Mouse (Mus musculus): Measurements from ENCODE around the gene Zfp423. TPM values are rescaled to one million over a fixed set of nuclear protein-coding genes. Genes with fewer than 3 reads are reported as not detected.

Zfp423 gene
- total RNA-seq, 2 experiments from 2014 or later, result 11.5 to 19.6 TPM

DNA sequence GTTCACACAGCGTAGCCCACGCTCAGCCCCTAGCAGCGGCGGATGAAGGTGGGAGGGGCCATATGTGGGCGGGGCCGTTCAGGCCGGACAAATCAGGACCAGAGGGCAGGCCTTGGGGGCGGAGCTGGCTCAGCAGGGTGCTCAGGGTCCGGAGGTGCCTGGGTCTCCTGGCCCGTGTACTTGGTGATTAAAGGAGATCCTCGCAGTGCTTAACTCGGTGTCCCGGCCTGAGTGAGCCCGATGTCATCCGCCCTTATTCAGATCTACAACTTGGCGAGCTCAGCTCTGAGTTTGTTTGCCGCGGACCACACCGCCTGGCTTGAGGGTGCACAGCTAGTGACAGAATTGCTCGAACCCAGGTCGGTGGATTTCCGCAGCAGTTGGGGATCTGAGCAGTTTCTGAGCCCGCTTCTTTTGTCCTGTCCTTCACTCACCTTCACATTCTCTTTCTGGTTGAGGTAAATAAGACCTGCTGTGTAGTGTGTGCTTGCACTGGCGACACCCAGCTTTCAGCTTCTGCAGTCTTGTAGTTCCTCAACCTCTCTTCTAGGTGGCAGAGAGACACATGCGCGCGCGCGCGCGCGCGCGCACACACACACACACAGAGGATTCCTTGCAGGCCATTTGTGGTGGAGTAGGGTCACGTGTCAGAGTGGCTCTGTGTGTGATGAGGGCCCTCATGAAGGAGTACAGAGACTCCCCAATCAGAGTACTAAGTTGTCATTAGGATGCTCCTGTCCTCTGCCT is 302.7 kb downstream of the Zfp423 start:
- intact Hi-C loops (cut with DNase I), result no loop called here
- DNase-seq, result peak; percentile 68 to 78

GRCm38 (mm10) chr8:87655946-87656345 is 303.4 kb downstream of the Zfp423 start:
- intact Hi-C loops (cut with DNase I), result no loop called here

DNA sequence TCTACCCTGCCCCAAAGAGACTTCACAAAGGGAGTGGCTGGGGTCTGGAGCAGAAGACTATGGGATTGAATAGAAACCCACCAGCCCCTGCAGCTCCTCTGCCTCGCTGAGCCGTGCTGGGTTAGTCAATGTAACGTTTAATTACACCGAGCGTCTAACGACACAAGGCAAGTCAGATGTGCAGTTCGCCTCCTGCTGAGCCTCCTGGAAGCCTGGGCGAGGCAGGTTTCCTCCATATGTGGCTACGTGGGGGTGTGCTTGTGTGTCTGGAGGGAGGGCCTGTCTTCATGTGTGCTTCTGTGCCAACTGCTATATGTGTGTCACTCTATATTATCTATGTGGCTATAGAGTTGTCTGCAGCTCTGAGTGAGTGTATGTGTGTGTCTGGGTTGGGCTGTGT is 311.6 kb downstream of the Zfp423 start:
- intact Hi-C loops (cut with DNase I), result no loop called here
- no peak for DNase-seq

More at GRCm38 (mm10) chr8:87655946-87656345, 303.4 kb downstream of the Zfp423 start:
- peak in 1 of 2 experiments; percentile 24 for DNase-seq

DNA sequence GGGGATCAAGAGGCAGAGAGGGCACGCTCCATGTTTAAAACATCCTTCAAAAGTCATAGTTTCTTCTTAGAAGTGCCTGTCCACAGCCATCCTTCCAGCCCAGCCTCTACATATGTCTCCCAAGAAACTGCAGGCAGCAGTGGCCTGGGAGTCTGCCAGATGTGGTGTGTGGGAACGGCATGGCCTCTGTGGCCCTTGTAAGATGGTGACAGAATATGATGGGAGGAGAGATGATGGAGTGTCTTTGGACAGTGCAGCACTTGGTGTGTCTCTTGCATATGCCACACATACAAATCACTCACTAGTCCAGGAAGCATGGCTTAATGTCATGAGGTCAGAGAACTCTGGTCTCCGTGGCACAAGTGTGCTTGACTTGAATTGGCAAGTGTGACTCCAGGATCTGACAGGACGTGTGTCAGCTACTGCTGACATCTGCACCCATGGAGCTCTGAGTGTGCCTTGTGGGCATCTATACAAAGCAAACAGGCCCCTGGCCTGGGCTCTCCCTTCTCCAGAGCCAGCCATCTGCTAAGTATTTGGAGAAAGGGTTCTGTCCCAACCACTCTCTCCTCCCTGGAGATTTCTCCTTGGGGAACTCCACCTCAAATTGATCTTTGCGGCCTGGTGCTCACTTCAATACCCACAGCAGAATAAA is 313.4 kb downstream of the Zfp423 start:
- DNase-seq, result no peak
- intact Hi-C loops (cut with DNase I), result no loop called here

- DNase-seq, result no peak
- intact Hi-C loops (cut with DNase I), result no loop called here
Observed at GRCm38 (mm10) chr8:87645371-87645770, 314.0 kb downstream of the Zfp423 start.

DNA sequence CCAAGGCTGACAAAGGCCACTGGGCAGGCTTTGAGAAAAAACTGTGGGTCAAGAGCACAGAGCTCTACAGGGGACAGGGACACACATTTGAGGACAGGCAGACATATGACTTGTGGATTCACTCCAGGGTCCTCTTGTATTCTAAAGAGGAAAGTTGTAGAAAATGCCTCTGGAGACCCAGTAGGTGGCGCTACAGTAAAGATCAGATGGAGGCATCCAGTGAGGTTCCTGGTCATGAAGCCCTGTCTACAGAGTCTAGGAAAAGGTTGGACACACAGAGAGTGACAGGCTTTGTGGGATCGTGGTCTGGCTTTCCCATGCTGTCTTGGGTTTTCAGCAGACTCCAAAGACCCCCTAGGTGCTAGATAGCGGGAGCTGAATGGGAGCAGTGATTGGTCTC is 318.5 kb downstream of the Zfp423 start:
- intact Hi-C loops (cut with DNase I), result loop anchor here (5.0 kb wide), 1 partner anchor 371 kb away; no protein-coding TSS in a partner anchor

DNA sequence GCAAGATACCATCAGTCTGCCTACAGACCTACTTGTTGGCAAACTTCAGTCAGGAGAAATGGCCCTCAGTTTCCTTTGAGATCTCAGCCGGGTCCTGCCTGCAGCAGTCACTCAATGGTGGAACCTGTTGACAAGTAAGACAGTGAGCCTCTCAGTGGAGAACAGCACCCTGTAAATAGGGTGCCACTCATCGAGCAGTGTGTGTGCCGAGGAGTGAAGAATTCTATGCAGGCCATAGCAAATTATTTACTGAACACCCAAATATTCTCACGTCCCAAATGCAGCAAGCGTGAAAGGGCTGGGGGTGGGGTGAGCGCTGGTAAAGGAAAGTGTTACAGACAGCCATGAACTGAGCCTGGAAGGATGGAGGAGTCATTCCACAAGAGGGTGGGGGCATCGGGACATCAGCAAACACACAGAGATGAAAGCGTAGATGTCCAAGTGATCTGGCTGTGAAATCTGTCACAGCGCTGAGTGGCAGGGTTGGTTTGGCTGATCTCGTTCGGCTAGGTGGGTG is 323.1 kb downstream of the Zfp423 start:
- no peak for DNase-seq
- intact Hi-C loops (cut with DNase I), result no loop called here

More for the DNA sequence above, 318.5 kb downstream of the Zfp423 start:
- no peak for DNase-seq

- intact Hi-C loops (cut with DNase I), result no loop called here
Observed at GRCm38 (mm10) chr8:87631776-87632175, 327.6 kb downstream of the Zfp423 start.

GRCm38 (mm10) chr8:87629656-87630055 is 329.7 kb downstream of the Zfp423 start:
- intact Hi-C loops (cut with DNase I), result no loop called here
- DNase-seq, result no peak

More at GRCm38 (mm10) chr8:87631776-87632175, 327.6 kb downstream of the Zfp423 start:
- DNase-seq, result no peak

- intact Hi-C loops (cut with DNase I), result no loop called here
- DNase-seq, result no peak
Observed at GRCm38 (mm10) chr8:87621181-87621580, 338.2 kb downstream of the Zfp423 start.

DNA sequence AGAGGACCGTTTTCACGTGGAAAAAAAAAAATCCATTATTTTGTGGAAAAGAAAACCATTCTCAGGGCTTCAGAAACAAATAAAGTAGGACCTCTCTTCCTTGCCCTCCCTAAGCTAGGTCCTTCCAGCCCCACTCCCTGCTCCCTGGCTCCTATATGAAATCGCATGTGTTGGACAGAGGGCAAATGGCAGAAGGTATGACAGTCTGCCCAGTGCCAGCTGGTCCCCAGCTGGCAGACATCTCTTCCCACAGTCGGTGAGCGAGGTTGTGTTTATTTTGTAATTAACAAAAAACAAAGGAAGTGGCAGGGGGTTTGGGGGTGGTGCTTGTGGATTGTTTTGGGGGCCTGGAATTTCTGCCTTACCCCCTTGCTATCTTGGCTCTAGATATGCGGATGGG is 339.2 kb downstream of the Zfp423 start:
- intact Hi-C loops (cut with DNase I), result no loop called here
- no peak for DNase-seq

DNA sequence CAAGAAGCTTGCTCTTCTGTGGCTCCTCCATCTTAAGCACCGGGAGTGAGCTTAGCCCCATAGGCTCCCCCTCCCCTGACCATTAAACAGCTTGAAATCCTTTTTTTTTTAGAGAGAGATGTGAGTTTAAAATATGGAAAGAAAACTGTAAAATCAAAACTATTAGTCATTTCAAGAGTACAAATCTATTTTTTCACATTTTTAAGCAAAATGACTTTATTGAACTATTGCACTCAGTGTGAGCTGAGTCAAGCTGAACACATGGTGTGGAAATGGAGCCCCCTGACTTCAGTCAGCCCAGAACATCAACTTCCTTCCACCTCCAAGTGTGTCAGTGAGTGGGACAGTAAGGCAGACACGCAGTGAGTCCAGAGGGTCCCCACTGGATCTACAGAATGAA is 339.9 kb downstream of the Zfp423 start:
- intact Hi-C loops (cut with DNase I), result no loop called here
- no peak for DNase-seq

DNA sequence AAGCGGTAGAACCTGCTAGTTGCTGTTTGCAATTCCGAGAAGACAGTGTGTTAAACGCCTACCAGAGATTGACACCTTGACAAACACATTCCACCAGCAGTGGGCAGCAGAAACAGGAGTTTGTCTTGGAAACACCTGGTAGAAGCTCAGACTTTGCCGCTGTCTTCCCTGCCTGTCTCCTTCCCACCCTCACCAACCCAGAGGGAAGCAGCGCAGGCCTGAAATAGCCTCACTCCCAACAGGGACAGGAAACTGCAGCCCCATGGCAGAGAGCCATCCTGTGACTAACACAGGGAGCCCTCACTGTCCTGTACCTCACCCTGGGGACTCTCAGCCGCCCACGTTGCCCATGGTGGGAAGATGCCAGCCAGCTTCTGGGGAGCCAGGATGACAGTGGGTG is 340.3 kb downstream of the Zfp423 start:
- intact Hi-C loops (cut with DNase I), result no loop called here
- DNase-seq, result no peak

DNA sequence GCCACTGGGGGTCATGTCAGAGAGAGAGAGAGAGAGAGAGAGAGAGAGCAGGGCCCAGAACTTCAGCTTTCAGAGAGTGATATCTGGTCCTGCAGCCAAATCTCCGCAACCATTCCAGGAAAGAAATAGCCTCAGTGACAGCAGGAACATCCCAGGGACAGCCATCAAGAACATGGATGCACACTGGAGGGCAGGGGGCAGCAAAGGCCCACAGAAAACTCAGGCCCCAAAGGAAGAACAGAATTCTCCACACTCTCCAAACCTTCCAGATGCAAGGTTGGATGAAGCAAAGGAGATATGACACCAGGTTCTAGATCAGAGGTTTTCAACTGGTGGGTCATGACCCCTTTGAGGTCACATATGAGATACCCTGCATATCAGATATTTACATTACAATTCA is 345.7 kb downstream of the Zfp423 start:
- intact Hi-C loops (cut with DNase I), result no loop called here
- no peak for DNase-seq

Other genes with a start within 250 kb of the Zfp423 start
- 10 to 100 TPM; 28.3 to 31.7 TPM for gene Cnep1r1, start 159.2 kb upstream of the Zfp423 start, total RNA-seq (2021)
- 10 to 100 TPM; 24.0 to 30.1 TPM for gene Heatr3, start 178.3 kb upstream of the Zfp423 start, total RNA-seq (2021)
- gene Tent4b, start 239.6 kb upstream of the Zfp423 start, total RNA-seq (2021), result 10 to 100 TPM; 12.8 to 13.3 TPM